In the genomic region with DNA sequence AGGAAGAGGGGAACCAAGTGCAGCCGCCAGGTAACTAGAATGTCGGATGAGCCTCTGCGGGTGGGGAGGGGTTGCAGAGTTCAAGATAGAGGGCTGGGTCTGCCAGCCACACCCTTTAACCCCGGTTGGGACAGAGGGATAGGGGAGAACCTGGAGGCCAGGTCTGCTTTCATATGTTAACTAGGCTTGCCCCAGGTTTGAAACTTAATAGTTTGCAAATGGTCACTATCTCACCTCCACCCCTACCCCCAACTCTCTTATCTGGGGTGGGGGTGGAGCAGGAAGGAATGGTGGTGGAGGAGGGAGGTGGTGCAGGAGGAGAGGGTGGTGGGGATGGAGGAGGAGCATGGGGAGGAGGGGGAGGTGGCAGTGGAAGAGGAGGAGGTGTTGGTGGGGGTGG, we compare ENCODE assay signal across 29 mouse cellular contexts. TPM values are rescaled to one million over a fixed set of nuclear protein-coding genes. Genes with fewer than 3 reads are reported as not detected.
DNase-seq lines count a peak whose midpoint lies in the region; ATAC-seq and TF ChIP-seq lines count a peak whose summit lies in the region.
"Had no signal": no experiment of that assay in that cellular context is flagged by ENCODE, and none has a peak within 500 bp of the region (broad histone marks: within the 10 kb centered on the region; RNA-seq: fewer than 3 reads in every experiment).

No protein-coding gene starts in this region.

- no peak for TF ChIP-seq CTCF in intestine, postnatal 0 days (IDR thresholded peaks at IDR 0.05; ENCODE audit: low read depth)
- no peak for TF ChIP-seq CTCF in E14TG2a.4 (conservative IDR thresholded peaks at IDR 0.05; ENCODE audit: low read length)

- no peak overlapping the region for H3K4me2 ChIP-seq in intestine, embryonic 15.5 days (replicated peaks)
- no peak overlapping the region for H3K4me2 ChIP-seq in intestine, postnatal 0 days (replicated peaks; ENCODE audit: low read depth)
- peak overlapping the region; percentile 31 for H3K4me2 ChIP-seq in liver, embryonic 13.5 days
- no peak overlapping the region for H3K4me2 ChIP-seq in kidney, embryonic 14.5 days (replicated peaks; ENCODE audit: low read depth, low read length)
- H3K4me2 ChIP-seq: heart, embryonic 12.5 days; hindbrain, embryonic 13.5 days; lung, embryonic 15.5 days; neural tube, embryonic 13.5 days had no signal

- no peaks in the 10 kb centered on the region for H3K36me3 ChIP-seq in intestine, embryonic 15.5 days
- no peaks in the 10 kb centered on the region for H3K36me3 ChIP-seq in intestine, postnatal 0 days (ENCODE audit: control insufficient read depth, insufficient read depth)
- H3K36me3 ChIP-seq in E14TG2a.4 (ENCODE audit: insufficient read depth, low read length): no peaks in the 10 kb centered on the region
- no peaks in the 10 kb centered on the region for H3K36me3 ChIP-seq in liver, embryonic 13.5 days
- H3K36me3 ChIP-seq in kidney, embryonic 14.5 days (ENCODE audit: control insufficient read depth, insufficient read depth, low read length): no peaks in the 10 kb centered on the region
- H3K36me3 ChIP-seq: forebrain, embryonic 10.5 days; heart, embryonic 12.5 days; hindbrain, embryonic 13.5 days; lung, embryonic 15.5 days; neural tube, embryonic 13.5 days had no signal

- H3K27me3 ChIP-seq in intestine, embryonic 15.5 days (replicated peaks): no peaks in the 10 kb centered on the region
- no peaks in the 10 kb centered on the region for H3K27me3 ChIP-seq in intestine, postnatal 0 days (replicated peaks; ENCODE audit: control insufficient read depth, insufficient read depth, low read length)
- no peaks in the 10 kb centered on the region for H3K27me3 ChIP-seq in E14TG2a.4 (ENCODE audit: insufficient read depth, low read length)
- no peaks in the 10 kb centered on the region for H3K27me3 ChIP-seq in liver, embryonic 13.5 days
- H3K27me3 ChIP-seq in kidney, embryonic 14.5 days (ENCODE audit: control insufficient read depth, insufficient read depth, low read length): no peaks in the 10 kb centered on the region
- H3K27me3 ChIP-seq: CH12.LX; heart, embryonic 12.5 days; hindbrain, embryonic 13.5 days; lung, embryonic 15.5 days; neural tube, embryonic 13.5 days had no signal

- H3K9ac ChIP-seq in intestine, embryonic 15.5 days: no peak overlapping the region
- H3K9ac ChIP-seq in intestine, postnatal 0 days (ENCODE audit: low read depth, low read length): no peak overlapping the region
- H3K9ac ChIP-seq in liver, embryonic 13.5 days: no peak overlapping the region
- H3K9ac ChIP-seq in kidney, embryonic 14.5 days (ENCODE audit: low read depth, low read length): no peak overlapping the region
- H3K9ac ChIP-seq: heart, embryonic 12.5 days; hindbrain, embryonic 13.5 days; liver, embryonic 14.5 days; lung, embryonic 15.5 days; neural tube, embryonic 13.5 days had no signal

- no peaks in the 10 kb centered on the region for H3K9me3 ChIP-seq in intestine, embryonic 15.5 days
- no peaks in the 10 kb centered on the region for H3K9me3 ChIP-seq in intestine, postnatal 0 days (ENCODE audit: control insufficient read depth)
- H3K9me3 ChIP-seq in E14TG2a.4 (ENCODE audit: low read length): no peaks in the 10 kb centered on the region
- no peaks in the 10 kb centered on the region for H3K9me3 ChIP-seq in liver, embryonic 13.5 days (replicated peaks)
- H3K9me3 ChIP-seq in kidney, embryonic 14.5 days (ENCODE audit: control insufficient read depth, low read length): no peaks in the 10 kb centered on the region
- H3K9me3 ChIP-seq: forebrain, embryonic 10.5 days; heart, embryonic 12.5 days; hindbrain, embryonic 13.5 days; lung, embryonic 15.5 days; neural tube, embryonic 13.5 days had no signal

- peak; percentile 97 for DNase-seq in ES-CJ7 (ENCODE audit: low read depth, low spot score)
- no peak for DNase-seq in liver, embryonic 13.5 days
- DNase-seq in kidney, postnatal 36 days: no peak
- DNase-seq: adrenal gland, adult 8-10 months; B cell, adult 2 months; cerebellum, adult 11-12 months; cerebellum, postnatal 14 days; gastrocnemius, postnatal 36 days; heart, postnatal 14 days; kidney, adult 2 months; kidney, postnatal 10 days; layer of hippocampus, postnatal 36 days; lung, postnatal 36 days; thymus, postnatal 25 days had no signal

- ATAC-seq in intestine, embryonic 15.5 days: 0 out of 2 replicates have a peak, but pooled peaks have one; percentile 28
- ATAC-seq in intestine, postnatal 0 days: no peak
- ATAC-seq in liver, embryonic 13.5 days (ENCODE audit: low read depth): peak; percentile 47; the same call in 1 of the 2 replicates
- no peak for ATAC-seq in kidney, embryonic 14.5 days (ENCODE audit: low FRiP score, low TSS enrichment)
- ATAC-seq: activated CD4-positive, CD25-positive, alpha-beta regulatory T cell, adult 4 months; forebrain, embryonic 16.5 days; midbrain, embryonic 16.5 days had no signal

- WGBS in intestine, embryonic 15.5 days: 35% methylated on average over 3 of the region's 4 CpGs
- 19% methylated on average over 4 of the region's 4 CpGs for WGBS in intestine, postnatal 0 days
- 11% methylated on average over 4 of the region's 4 CpGs for WGBS in liver, embryonic 13.5 days (ENCODE audit: insufficient replicate concordance)
- WGBS in kidney, embryonic 14.5 days: 20% methylated on average over 4 of the region's 4 CpGs

- H3K4me3 ChIP-seq in intestine, embryonic 15.5 days (replicated peaks): no peak overlapping the region
- H3K4me3 ChIP-seq in intestine, postnatal 0 days (ENCODE audit: low read depth, low read length): no peak overlapping the region
- peak overlapping the region; percentile 49 for H3K4me3 ChIP-seq in E14TG2a.4 (replicated peaks; ENCODE audit: low read length)
- no peak overlapping the region for H3K4me3 ChIP-seq in liver, embryonic 13.5 days (replicated peaks)
- H3K4me3 ChIP-seq in kidney, embryonic 14.5 days (ENCODE audit: low read length): no peak overlapping the region
- H3K4me3 ChIP-seq: forebrain, embryonic 10.5 days; heart, embryonic 12.5 days; hindbrain, embryonic 13.5 days; lung, embryonic 15.5 days; myocyte; neural tube, embryonic 13.5 days had no signal

- H3K4me1 ChIP-seq in intestine, embryonic 15.5 days (replicated peaks): peaks cover 4% of the 10 kb centered on the region
- H3K4me1 ChIP-seq in intestine, postnatal 0 days (replicated peaks; ENCODE audit: control insufficient read depth, insufficient read depth, low read length): no peaks in the 10 kb centered on the region
- peaks cover 96% of the 10 kb centered on the region for H3K4me1 ChIP-seq in E14TG2a.4 (replicated peaks; ENCODE audit: low read depth, low read length)
- peaks cover 15% of the 10 kb centered on the region for H3K4me1 ChIP-seq in liver, embryonic 13.5 days (replicated peaks)
- 0 out of 2 replicates have a peak, but pooled peaks cover 5% of the 10 kb centered on the region for H3K4me1 ChIP-seq in kidney, embryonic 14.5 days (ENCODE audit: control insufficient read depth, insufficient read depth, low read length)

- H3K27ac ChIP-seq in intestine, embryonic 15.5 days: no peak overlapping the region
- no peak overlapping the region for H3K27ac ChIP-seq in intestine, postnatal 0 days (ENCODE audit: low read depth, low read length)
- H3K27ac ChIP-seq in liver, embryonic 13.5 days: no peak overlapping the region
- H3K27ac ChIP-seq in kidney, embryonic 14.5 days (ENCODE audit: low read depth, low read length): no peak overlapping the region
- H3K27ac ChIP-seq: forebrain, embryonic 10.5 days; hindbrain, embryonic 13.5 days; liver, embryonic 14.5 days; lung, embryonic 15.5 days; neural tube, embryonic 13.5 days had no signal

RNA-seq across cellular contexts. Expression of gene Cdk19, which starts 23.6 kb away (rescaled TPM):
- polyA plus RNA-seq in intestine, embryonic 15.5 days (2015; fragmentation: Nextera tagmentation; extraction: Ambion mirVana): 5.9 and 6.3 TPM in 2 replicates
- polyA plus RNA-seq in intestine, postnatal 0 days (2015; fragmentation: Nextera tagmentation; extraction: Ambion mirVana): 3.0 and 3.2 TPM in 2 replicates
- 2.6 and 3.0 TPM in 2 replicates for polyA plus RNA-seq in liver, embryonic 13.5 days (2015; fragmentation: Nextera tagmentation; extraction: Ambion mirVana)
- 6.7 and 10.8 TPM in 2 replicates for polyA plus RNA-seq in kidney, embryonic 14.5 days (2014; fragmentation: Nextera tagmentation; extraction: Ambion mirVana)

Comparison
In these comparisons a context has a peak if more than half of its experiments do, and no peak if none do; other contexts are left out.
1. ATAC-seq: peak in intestine, embryonic 15.5 days (single experiment) and liver, embryonic 13.5 days (single experiment); none in intestine, postnatal 0 days (single experiment) and kidney, embryonic 14.5 days (single experiment).